Mouse (Mus musculus) myocyte (in vitro differentiated cells): ENCODE measurements around the gene Ltf. TPM values are rescaled to one million over a fixed set of nuclear protein-coding genes. Genes with fewer than 3 reads are reported as not detected.

Source experiments
- H3K27me3 ChIP-seq: one replicate; pipeline ENCODE4 v1.6.1; 2011; ENCODE audit not compliant: control insufficient read depth, insufficient read depth, insufficient read length
- H3K36me3 ChIP-seq: one replicate; pipeline ENCODE4 v1.6.1; 2011; ENCODE audit not compliant: control insufficient read depth, insufficient read depth
- H3K4me2 ChIP-seq: one replicate; pipeline ENCODE4 v1.6.1; 2011; ENCODE audit warnings: low read depth, control low read depth
- H3K4me3 ChIP-seq: one replicate; pipeline ENCODE4 v1.5.1; 2011; ENCODE audit warnings: mild to moderate bottlenecking, control low read depth, moderate library complexity
- H3K79me2 ChIP-seq: one replicate; pipeline ENCODE4 v1.6.1; 2011; ENCODE audit not compliant: control insufficient read depth, insufficient read depth
- H3ac ChIP-seq: one replicate; pipeline ENCODE4 v1.6.1; 2011; ENCODE audit not compliant: control insufficient read depth, insufficient read length
- CEBPB ChIP-seq: IDR thresholded peaks from 2 replicates; pipeline ENCODE4 v1.6.1; 2011; ENCODE audit warnings: mild to moderate bottlenecking, moderate library complexity; ENCODE audit not compliant: poor library complexity, insufficient read depth, severe bottlenecking
- E2F4 ChIP-seq: IDR thresholded peaks from one replicate; pipeline ENCODE4 v1.6.1; 2011; ENCODE audit warnings: mild to moderate bottlenecking, control low read depth, moderate library complexity; ENCODE audit not compliant: insufficient read depth
- MAX ChIP-seq: IDR thresholded peaks from one replicate; pipeline ENCODE4 v1.6.1; 2011; ENCODE audit warnings: low read depth, mild to moderate bottlenecking, control low read depth
- MYOD1 ChIP-seq, 3 experiments: IDR thresholded peaks; one replicate each; pipeline ENCODE4 v1.6.1; 2011; ENCODE audit warnings: control low read depth in 2 of 3, low read depth in 2 of 3, mild to moderate bottlenecking in 2 of 3, moderate library complexity in 1 of 3; ENCODE audit not compliant: insufficient read length in 2 of 3, control insufficient read depth in 1 of 3
- MYOG ChIP-seq, 3 experiments: IDR thresholded peaks; one replicate each; pipeline ENCODE4 v1.6.1; 2011; ENCODE audit warnings: control low read depth in 2 of 3, low read depth in 2 of 3, mild to moderate bottlenecking in 2 of 3; ENCODE audit not compliant: insufficient read length in 2 of 3, control insufficient read depth in 1 of 3, insufficient read depth in 1 of 3
- POLR2A ChIP-seq: IDR thresholded peaks from one replicate; pipeline ENCODE4 v1.6.1; 2011; ENCODE audit warnings: low read depth, mild to moderate bottlenecking, control low read depth, moderate library complexity; ENCODE audit not compliant: insufficient read length
- POLR2AphosphoS2 ChIP-seq: IDR thresholded peaks from one replicate; pipeline ENCODE4 v1.6.1; 2011; ENCODE audit warnings: low read depth, control low read depth; ENCODE audit not compliant: insufficient read length
- REST ChIP-seq: IDR thresholded peaks from one replicate; pipeline ENCODE4 v1.6.1; 2011; ENCODE audit warnings: mild to moderate bottlenecking, control low read depth, moderate library complexity; ENCODE audit not compliant: insufficient read depth, insufficient read length
- SRF ChIP-seq: IDR thresholded peaks from one replicate; pipeline ENCODE4 v1.6.1; 2011; ENCODE audit warnings: low read depth; ENCODE audit not compliant: control insufficient read depth, insufficient read length
- TCF12 ChIP-seq: IDR thresholded peaks from one replicate; pipeline ENCODE4 v1.6.1; 2011; ENCODE audit warnings: mild to moderate bottlenecking, control low read depth; ENCODE audit not compliant: poor library complexity, insufficient read depth, severe bottlenecking
- TCF3 ChIP-seq: IDR thresholded peaks from one replicate; pipeline ENCODE4 v1.6.1; 2011; ENCODE audit warnings: low read depth, control low read depth; ENCODE audit not compliant: insufficient read length
- USF1 ChIP-seq: IDR thresholded peaks from one replicate; pipeline ENCODE4 v1.6.1; 2011; ENCODE audit warnings: low read depth, mild to moderate bottlenecking, control low read depth, moderate library complexity
- polyA plus RNA-seq: library from polyadenylated mRNA; unstranded; fragments of >200 nt; fragmentation: generic; extraction: Trizol; gene quantifications from one replicate; pipeline ENCODE4 v1.2.1, GENCODE M21; 2012; ENCODE audit warnings: missing spikeins

The Ltf gene
- polyA plus RNA-seq, 1 experiment = not detected

- Histone ChIP-seq H3K36me3 (no peaks in the 10 kb centered on the region), H3ac (no peak overlapping the region), H3K79me2 (no peaks in the 10 kb centered on the region), H3K4me2 (no peak overlapping the region), H3K4me3 (no peak overlapping the region), H3K27me3 (no peaks in the 10 kb centered on the region)
- no peak for TF ChIP-seq CEBPB
- peak; percentile 9 for TF ChIP-seq USF1
These were observed 62.7 kb downstream of the Ltf start for GRCm38 (mm10) chr9:111081765-111082164.

- TF ChIP-seq POLR2A (no peak), MAX (no peak), MYOD1 (IDR thresholded peaks at IDR 0.05; ENCODE audit: control insufficient read depth in 1 of 3, insufficient read length in 2 of 3, low read depth in 2 of 3) (no peak), SRF (no peak), TCF12 (no peak), REST (no peak), POLR2AphosphoS2 (no peak), TCF3 (no peak), E2F4 (no peak), CEBPB (no peak), MYOG (IDR thresholded peaks at IDR 0.05; ENCODE audit: control insufficient read depth in 1 of 3, insufficient read depth in 1 of 3, insufficient read length in 2 of 3, low read depth in 2 of 3) (no peak), USF1 (no peak)
- Histone ChIP-seq H3K27me3 (no peaks in the 10 kb centered on the region), H3K4me2 (peak overlapping the region; percentile 46), H3K36me3 (no peaks in the 10 kb centered on the region), H3K79me2 (no peaks in the 10 kb centered on the region), H3ac (no peak overlapping the region), H3K4me3 (no peak overlapping the region)
These were observed 66.3 kb downstream of the Ltf start for GRCm38 (mm10) chr9:111085329-111085728.

GRCm38 (mm10) chr9:111086137-111086536 is 67.1 kb downstream of the Ltf start:
- TF ChIP-seq E2F4 = no peak
- no peak for TF ChIP-seq MYOG (IDR thresholded peaks at IDR 0.05; ENCODE audit: control insufficient read depth in 1 of 3, insufficient read depth in 1 of 3, insufficient read length in 2 of 3, low read depth in 2 of 3)
- TF ChIP-seq USF1 = no peak
- TF ChIP-seq REST = no peak
- no peak for TF ChIP-seq TCF12
- TF ChIP-seq MAX = no peak
- TF ChIP-seq CEBPB = no peak
- no peak for TF ChIP-seq POLR2A
- no peak for TF ChIP-seq SRF
- no peak for TF ChIP-seq POLR2AphosphoS2
- no peak for TF ChIP-seq MYOD1 (IDR thresholded peaks at IDR 0.05; ENCODE audit: control insufficient read depth in 1 of 3, insufficient read length in 2 of 3, low read depth in 2 of 3)
- no peak overlapping the region for H3ac ChIP-seq
- no peaks in the 10 kb centered on the region for H3K27me3 ChIP-seq
- H3K4me3 ChIP-seq = no peak overlapping the region
- H3K4me2 ChIP-seq = peak overlapping the region; percentile 46
- no peaks in the 10 kb centered on the region for H3K79me2 ChIP-seq
- no peaks in the 10 kb centered on the region for H3K36me3 ChIP-seq

DNA sequence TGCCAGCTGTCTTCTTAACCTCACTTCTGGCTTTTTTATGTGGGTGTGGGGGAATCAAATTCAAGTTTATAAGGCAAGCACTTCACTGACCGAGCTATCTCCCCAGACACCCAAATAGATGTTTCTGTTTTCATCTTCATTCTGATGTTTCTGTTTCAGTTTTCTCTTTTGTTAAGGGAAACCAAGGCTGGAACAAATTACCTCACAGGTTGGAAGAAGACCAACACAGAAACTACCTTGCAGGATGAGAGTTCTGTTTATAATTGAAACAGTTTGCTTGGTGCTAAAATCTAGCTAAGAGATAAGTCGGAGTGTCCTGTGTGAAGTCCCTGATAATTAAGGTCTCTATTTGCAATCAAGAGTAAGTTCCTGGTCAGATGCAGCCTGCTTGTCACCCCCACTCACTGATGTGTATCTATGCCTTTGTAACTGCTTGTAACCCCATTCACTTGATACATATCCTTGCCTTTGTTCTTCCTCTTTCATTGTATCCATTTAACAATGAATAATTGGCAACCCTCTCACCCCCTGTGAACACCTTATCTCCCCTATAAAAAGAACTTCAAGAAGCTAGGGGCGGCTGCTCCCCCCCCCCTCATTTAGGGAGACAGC is 68.0 kb downstream of the Ltf start:
- TF ChIP-seq MYOD1 (IDR thresholded peaks at IDR 0.05; ENCODE audit: control insufficient read depth in 1 of 3, insufficient read length in 2 of 3, low read depth in 2 of 3) = no peak
- no peak for TF ChIP-seq MYOG (IDR thresholded peaks at IDR 0.05; ENCODE audit: control insufficient read depth in 1 of 3, insufficient read depth in 1 of 3, insufficient read length in 2 of 3, low read depth in 2 of 3)
- no peak for TF ChIP-seq MAX
- TF ChIP-seq E2F4 = no peak
- no peak for TF ChIP-seq POLR2A
- TF ChIP-seq REST = no peak
- TF ChIP-seq TCF12 = no peak
- TF ChIP-seq USF1 = no peak
- TF ChIP-seq CEBPB = no peak
- no peak for TF ChIP-seq POLR2AphosphoS2
- TF ChIP-seq SRF = no peak
- TF ChIP-seq TCF3 = no peak
- no peak overlapping the region for H3K4me2 ChIP-seq
- H3K27me3 ChIP-seq = no peaks in the 10 kb centered on the region
- H3K4me3 ChIP-seq = no peak overlapping the region
- H3K79me2 ChIP-seq = no peaks in the 10 kb centered on the region
- H3K36me3 ChIP-seq = no peaks in the 10 kb centered on the region
- H3ac ChIP-seq = no peak overlapping the region

GRCm38 (mm10) chr9:111087960-111088359 is 68.9 kb downstream of the Ltf start:
- Histone ChIP-seq H3K4me2 (no peak overlapping the region), H3ac (no peak overlapping the region), H3K79me2 (no peaks in the 10 kb centered on the region), H3K36me3 (no peaks in the 10 kb centered on the region), H3K27me3 (no peaks in the 10 kb centered on the region), H3K4me3 (no peak overlapping the region)
- TF ChIP-seq POLR2AphosphoS2 (no peak), SRF (no peak), TCF3 (no peak)
